Mouse (Mus musculus) liver, postnatal 0 days (tissue): Measurements from ENCODE around the gene Mea1.

Experiments
- CTCF ChIP-seq: sonication (generic); IDR thresholded peaks from 2 replicates; pipeline ENCODE4 v1.5.1; 2016; ENCODE audit warnings: antibody characterized with exemption, low read depth
- EP300 ChIP-seq: IDR thresholded peaks from 2 replicates; pipeline ENCODE4 v1.6.1; 2016; ENCODE audit warnings: antibody characterized with exemption, low read depth, mild to moderate bottlenecking

DNA sequence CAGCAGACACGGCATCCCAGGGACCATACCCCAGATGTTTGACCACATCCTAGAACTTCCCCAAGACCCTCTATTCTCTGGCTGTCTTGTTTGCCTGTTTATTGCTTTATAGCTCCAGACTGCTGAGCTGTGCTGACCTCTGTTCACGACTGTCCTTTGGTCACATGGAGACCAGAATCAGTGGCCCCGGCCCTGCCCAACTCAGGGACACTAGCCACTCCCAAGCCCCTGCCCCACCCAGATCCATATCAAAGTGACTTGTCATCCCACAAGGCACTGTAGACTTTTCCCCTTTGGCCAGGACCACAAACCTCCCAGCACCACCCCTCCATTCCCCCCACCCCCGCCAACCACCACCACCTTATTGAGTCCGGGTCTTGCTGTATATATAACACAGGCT lies 20.7 kb downstream of the Mea1 start:
- TF ChIP-seq CTCF = no peak
- TF ChIP-seq EP300 = no peak
